Mouse (Mus musculus): Measurements from ENCODE around the gene Tcf7. TPM values are rescaled to one million over a fixed set of nuclear protein-coding genes. Genes with fewer than 3 reads are reported as not detected.

Tcf7 gene
- 8.2 and 10.3 TPM in 2 replicates for polyA plus RNA-seq (2012; rRNA removed)

DNA sequence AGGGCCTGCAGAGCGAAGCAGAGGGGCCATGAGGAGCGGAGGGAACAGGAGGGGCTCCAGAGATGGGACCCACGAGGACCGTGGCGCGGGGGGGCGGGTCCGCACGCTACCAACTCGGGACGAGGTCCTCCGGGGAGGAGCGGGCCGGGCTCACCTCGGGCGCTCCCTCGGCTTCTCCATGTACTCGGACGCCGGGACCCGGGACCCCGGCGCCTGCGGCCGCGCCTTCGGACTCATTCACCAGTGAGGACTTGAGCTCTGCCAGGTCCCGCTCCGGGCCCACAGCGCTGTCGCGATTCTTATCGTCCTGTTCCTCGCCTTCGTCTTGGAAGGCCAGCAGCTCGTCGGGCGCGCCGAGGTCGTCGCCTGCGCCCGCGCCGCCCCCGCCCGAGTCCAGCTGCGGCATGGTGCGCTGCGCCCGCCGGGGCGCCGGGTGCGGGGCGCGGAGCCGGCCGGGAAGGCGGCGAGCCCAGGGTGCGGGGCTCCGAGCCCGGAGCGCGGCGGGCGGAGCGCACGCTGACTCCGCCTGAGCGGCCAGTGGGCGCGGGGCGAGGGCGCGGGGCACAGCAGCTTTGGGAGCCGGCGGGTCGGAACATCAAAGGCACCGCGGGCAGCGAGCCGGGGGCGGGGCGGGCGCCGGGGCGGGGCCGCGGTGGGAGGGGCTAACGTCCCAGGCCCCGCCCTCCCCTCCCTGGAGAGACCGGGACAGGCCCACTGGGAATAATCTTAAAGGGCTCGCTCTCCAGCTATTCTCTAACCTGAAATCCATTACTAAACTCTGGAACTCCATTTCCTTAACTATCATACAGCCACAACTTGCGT lies at the start of gene Tcf7:
Tcf7 (minus strand) TSS at position 241 of the 822 bp plus-strand sequence.
- TF ChIP-seq POLR2A (IDR thresholded peaks at IDR 0.05; ENCODE audit: borderline replicate concordance, extremely low read depth, insufficient read depth, insufficient read length, poor library complexity, severe bottlenecking) (no peak), CTCF (IDR thresholded peaks at IDR 0.05; ENCODE audit: borderline replicate concordance, extremely low read depth, insufficient read depth, insufficient read length) (no peak)
- peak; percentile 64 for DNase-seq (ENCODE audit: low read depth)

DNA sequence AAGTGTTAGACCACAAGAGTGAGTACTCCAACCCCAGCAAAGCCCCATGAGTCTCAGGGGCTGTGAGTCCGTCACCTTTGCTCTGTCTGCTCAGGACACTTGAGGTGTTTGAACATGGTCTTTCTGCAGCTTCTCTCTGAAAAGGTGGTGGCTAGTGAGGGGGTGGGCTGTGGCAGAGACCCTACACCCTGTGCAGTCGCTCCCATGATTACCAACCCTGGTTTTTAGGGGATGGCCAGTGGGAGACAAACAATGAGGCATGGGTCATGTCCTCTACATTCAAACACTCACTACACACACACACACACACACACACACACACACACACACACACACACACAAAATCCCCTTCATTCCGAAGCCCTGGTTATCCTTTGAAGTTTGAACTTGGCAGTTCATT lies 44.5 kb upstream of the Tcf7 start:
- no peak for DNase-seq (ENCODE audit: low read depth)
- TF ChIP-seq POLR2A (IDR thresholded peaks at IDR 0.05; ENCODE audit: borderline replicate concordance, extremely low read depth, insufficient read depth, insufficient read length, poor library complexity, severe bottlenecking) (no peak), CTCF (IDR thresholded peaks at IDR 0.05; ENCODE audit: borderline replicate concordance, extremely low read depth, insufficient read depth, insufficient read length) (no peak)

DNA sequence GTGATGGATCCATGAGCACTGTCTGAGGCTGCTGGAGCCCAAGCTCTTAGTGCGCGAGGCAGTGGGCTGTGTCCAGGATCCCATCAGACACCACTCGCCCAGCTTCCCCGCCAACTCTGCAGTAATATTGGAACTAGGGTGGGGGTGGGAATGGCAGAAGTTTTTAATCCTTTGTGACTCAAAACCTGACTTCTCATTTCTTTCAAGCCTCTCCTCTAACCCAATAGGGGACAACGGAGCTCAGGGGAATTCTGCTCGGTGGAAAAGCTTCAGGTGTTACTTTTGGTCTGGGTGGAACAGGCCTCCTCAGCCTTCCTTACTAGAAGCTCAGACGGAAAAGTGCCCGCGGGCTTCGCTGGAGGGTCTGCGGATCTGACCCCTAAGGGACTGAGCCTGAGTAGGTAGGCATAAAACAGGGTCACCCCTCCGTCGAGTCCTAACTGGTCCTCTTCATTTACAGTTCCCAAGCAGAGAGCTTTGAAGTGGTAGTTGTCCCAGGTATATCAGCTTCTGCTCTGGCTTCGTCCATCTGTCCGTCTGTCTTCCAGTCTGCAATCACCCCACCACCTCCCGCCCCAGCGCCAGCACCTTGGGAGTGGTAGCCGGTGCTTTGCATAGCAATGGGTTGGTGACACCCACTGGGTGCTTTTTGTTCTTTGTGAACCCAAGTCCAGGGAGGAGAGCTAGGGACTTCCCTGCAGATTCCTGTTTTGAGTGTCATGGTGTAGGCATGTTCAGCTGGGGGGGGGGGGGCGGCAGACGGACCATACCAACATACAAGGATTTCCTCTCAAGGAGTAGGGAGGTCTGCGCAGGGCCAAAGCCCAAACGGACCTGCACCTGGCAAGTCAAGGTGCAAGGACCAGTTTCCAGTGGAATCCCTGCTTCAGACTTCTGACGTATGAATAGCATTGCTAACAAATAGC lies 41.9 kb upstream of the Tcf7 start:
- DNase-seq (ENCODE audit: low read depth), result no peak
- TF ChIP-seq CTCF (IDR thresholded peaks at IDR 0.05; ENCODE audit: borderline replicate concordance, extremely low read depth, insufficient read depth, insufficient read length) (no peak), POLR2A (IDR thresholded peaks at IDR 0.05; ENCODE audit: borderline replicate concordance, extremely low read depth, insufficient read depth, insufficient read length, poor library complexity, severe bottlenecking) (no peak)

DNA sequence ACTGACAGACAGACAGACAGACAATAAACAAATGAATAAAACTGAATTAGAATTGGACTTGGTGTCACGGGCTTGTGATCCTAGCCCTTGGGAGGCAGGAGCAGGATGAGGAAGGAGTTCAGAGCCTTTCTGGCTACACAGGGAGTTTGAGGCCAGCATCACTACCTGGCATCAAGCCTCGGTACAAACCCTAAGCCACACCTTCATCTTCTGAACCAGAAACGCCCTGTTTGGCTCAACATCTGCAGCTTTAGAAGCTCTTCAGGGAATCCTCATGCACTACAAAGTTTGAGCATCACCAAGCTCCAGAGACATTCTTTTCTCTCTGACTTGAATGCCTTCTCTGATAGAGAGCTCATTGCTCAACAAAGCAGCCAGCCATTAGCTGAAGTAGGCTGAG lies 38.7 kb upstream of the Tcf7 start:
- DNase-seq (ENCODE audit: low read depth), result no peak
- no peak for TF ChIP-seq CTCF (IDR thresholded peaks at IDR 0.05; ENCODE audit: borderline replicate concordance, extremely low read depth, insufficient read depth, insufficient read length)
- TF ChIP-seq POLR2A (IDR thresholded peaks at IDR 0.05; ENCODE audit: borderline replicate concordance, extremely low read depth, insufficient read depth, insufficient read length, poor library complexity, severe bottlenecking), result no peak

DNA sequence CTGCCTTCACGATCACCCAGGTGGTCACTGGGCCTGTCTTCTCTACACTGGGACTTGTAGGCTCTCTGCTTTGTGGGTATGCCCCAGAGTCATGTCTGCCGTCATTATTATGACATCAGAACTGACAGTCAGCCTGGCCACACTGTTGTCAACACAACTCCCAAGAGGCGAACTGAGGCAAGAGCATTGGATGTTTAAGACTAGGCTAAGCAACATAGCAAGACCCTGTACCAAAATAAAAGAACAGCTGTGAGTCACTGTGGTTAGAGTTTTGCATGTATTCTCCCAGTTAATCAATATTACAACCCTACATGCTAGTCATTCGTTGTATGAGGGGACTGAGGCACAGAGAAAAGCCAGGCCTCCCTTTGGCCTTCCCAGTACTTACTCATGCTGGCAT lies 37.7 kb upstream of the Tcf7 start:
- no peak for DNase-seq (ENCODE audit: low read depth)
- no peak for TF ChIP-seq CTCF (IDR thresholded peaks at IDR 0.05; ENCODE audit: borderline replicate concordance, extremely low read depth, insufficient read depth, insufficient read length)
- no peak for TF ChIP-seq POLR2A (IDR thresholded peaks at IDR 0.05; ENCODE audit: borderline replicate concordance, extremely low read depth, insufficient read depth, insufficient read length, poor library complexity, severe bottlenecking)

DNA sequence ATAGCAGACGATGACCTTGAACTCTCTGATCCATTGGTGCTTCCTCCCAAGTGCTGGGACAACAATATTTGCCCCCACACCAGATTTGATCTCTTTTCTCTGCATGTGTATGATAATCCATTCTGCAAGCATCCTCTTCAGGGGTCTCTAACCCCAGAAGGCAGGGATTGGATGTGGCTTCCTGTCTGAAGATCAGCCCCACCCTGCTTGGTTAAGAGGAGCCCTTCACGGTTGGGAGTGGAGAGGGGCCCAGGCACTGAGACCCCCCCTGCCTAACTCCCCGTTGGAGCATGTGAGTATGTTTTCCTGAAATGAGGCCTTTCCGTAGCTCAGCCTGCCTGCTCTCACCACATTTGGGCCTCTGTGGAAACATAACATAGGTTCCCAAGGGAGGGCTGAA lies 36.9 kb upstream of the Tcf7 start:
- DNase-seq (ENCODE audit: low read depth), result no peak
- TF ChIP-seq CTCF (IDR thresholded peaks at IDR 0.05; ENCODE audit: borderline replicate concordance, extremely low read depth, insufficient read depth, insufficient read length) (no peak), POLR2A (IDR thresholded peaks at IDR 0.05; ENCODE audit: borderline replicate concordance, extremely low read depth, insufficient read depth, insufficient read length, poor library complexity, severe bottlenecking) (no peak)

DNA sequence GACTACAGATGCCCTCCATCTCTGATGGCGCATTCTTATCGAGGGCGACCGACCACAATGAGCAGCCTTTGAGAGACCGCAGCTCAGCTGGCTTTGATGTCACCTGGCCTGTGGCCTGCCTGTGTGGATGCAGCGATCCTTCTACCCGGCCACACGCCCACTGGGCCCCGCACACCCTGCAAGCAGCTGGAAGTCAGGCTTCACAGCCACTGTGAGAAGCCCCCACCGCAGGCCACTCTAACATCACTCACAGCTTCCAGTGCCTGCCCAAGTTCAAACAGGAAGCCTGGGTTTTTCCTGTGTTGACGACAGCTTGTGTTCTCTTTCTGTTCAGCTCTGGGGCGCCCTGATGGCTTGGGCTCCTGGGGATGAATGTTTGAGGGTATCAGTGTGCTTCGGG lies 35.6 kb upstream of the Tcf7 start:
- TF ChIP-seq CTCF (IDR thresholded peaks at IDR 0.05; ENCODE audit: borderline replicate concordance, extremely low read depth, insufficient read depth, insufficient read length) (no peak), POLR2A (IDR thresholded peaks at IDR 0.05; ENCODE audit: borderline replicate concordance, extremely low read depth, insufficient read depth, insufficient read length, poor library complexity, severe bottlenecking) (no peak)
- DNase-seq (ENCODE audit: low read depth), result no peak

DNA sequence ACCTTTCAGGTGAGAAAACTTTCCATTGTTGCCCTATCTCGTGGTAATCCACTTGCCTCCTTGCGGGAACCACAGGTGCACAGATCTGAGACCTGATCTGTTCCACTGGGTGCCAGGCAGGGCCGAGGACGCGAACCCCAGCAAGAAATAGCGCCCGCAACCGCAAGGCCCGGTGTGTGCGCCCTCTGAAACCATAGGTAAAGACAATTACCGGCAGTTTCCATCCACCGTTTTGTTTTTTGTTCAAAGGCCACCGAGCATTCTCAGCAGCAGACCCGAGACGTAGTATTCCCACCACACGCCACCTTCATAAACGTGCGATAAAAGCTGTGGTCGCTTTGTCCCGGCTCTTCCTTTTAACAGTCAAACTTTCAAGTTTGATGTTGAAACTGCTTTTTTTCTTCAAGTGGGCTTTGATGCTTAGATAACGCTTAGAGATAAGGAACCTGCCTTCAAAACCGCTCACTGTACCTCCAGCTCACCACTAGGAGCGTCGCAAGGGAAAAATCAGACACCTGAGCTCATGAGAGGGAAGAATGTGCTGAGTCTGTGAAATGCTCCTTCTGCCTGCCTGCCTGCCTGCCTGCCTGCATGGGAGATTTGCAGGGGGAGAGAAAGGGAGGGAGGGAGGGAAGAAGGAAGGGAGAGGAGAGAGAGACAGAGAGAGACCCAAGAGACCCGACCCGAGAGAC lies 31.4 kb upstream of the Tcf7 start:
- TF ChIP-seq CTCF (IDR thresholded peaks at IDR 0.05; ENCODE audit: borderline replicate concordance, extremely low read depth, insufficient read depth, insufficient read length) (peak; percentile 47; the same call in 1 of the 2 replicates), POLR2A (IDR thresholded peaks at IDR 0.05; ENCODE audit: borderline replicate concordance, extremely low read depth, insufficient read depth, insufficient read length, poor library complexity, severe bottlenecking) (no peak)
- peak; percentile 64 for DNase-seq (ENCODE audit: low read depth)

DNA sequence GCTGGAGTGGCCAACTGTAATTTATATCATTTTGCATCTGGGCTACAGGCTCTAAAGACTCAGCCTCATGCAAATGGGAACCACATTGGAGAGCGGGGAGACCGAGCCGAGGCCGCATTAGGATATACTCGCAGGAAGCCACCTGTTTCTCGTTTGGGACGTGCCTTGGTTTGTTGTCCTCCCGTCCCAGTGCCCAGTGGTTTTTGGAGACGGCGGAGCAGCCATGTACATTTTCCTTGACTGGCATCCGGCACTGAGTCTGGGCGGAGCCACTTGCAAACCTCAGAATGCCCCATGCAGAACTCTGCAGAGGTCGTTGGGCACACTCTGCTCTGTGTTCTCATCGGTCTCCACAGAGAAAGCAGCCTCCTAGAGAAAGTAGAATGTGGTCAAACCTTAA lies 27.9 kb upstream of the Tcf7 start:
- TF ChIP-seq POLR2A (IDR thresholded peaks at IDR 0.05; ENCODE audit: borderline replicate concordance, extremely low read depth, insufficient read depth, insufficient read length, poor library complexity, severe bottlenecking) (no peak), CTCF (IDR thresholded peaks at IDR 0.05; ENCODE audit: borderline replicate concordance, extremely low read depth, insufficient read depth, insufficient read length) (no peak)
- no peak for DNase-seq (ENCODE audit: low read depth)

DNA sequence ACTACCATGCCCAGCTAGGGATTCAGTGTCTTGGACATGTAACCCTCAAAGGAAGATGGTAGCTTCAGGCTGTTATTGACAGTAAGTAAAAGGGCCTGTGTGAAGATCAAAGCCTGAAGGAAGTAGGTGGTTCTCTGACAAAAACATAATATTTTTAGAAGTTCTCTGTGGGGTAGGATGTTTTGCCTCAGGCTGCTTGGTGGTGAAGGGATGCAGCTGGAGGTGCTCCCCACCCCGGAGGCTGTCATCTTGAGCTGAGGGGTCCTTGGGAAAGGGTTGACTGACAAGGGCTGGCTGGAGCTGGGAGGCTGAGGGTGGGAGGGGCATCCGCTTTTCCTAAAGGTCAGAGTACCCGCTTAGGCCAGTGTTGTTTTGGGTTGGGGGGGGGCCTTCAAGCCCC lies 26.7 kb upstream of the Tcf7 start:
- DNase-seq (ENCODE audit: low read depth), result no peak
- TF ChIP-seq POLR2A (IDR thresholded peaks at IDR 0.05; ENCODE audit: borderline replicate concordance, extremely low read depth, insufficient read depth, insufficient read length, poor library complexity, severe bottlenecking) (no peak), CTCF (IDR thresholded peaks at IDR 0.05; ENCODE audit: borderline replicate concordance, extremely low read depth, insufficient read depth, insufficient read length) (no peak)

DNA sequence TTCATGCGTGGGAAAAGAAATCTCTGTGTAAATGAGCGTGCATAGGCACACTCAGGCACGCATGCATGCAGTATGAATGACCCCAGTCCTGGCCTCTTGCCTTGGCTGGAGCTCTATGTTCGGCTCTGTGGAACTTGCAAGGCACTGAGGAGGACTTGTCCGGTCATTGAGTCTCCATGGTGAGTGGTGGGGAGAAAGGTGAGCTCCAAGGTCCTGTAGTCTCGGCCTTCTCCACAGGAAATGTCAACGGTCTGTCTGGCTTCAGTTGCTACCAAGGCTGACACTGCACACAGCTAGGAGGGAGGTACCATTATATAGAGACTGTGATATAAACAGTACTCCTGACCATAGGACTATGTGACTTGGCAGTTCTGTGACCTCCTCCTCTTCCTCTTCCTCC lies 23.6 kb upstream of the Tcf7 start:
- TF ChIP-seq POLR2A (IDR thresholded peaks at IDR 0.05; ENCODE audit: borderline replicate concordance, extremely low read depth, insufficient read depth, insufficient read length, poor library complexity, severe bottlenecking) (no peak), CTCF (IDR thresholded peaks at IDR 0.05; ENCODE audit: borderline replicate concordance, extremely low read depth, insufficient read depth, insufficient read length) (no peak)

More for the DNA sequence above, 23.6 kb upstream of the Tcf7 start:
- DNase-seq (ENCODE audit: low read depth), result no peak

Measured in brain, embryonic 14.5 days (tissue).